Mouse (Mus musculus) limb, embryonic 10.5 days (tissue): ENCODE data around the gene Prickle1. TPM values are rescaled to one million over a fixed set of nuclear protein-coding genes. Genes with fewer than 3 reads are reported as not detected.

Source experiments
- DNase-seq: peaks from one replicate; pipeline ENCODE4 v3.0.0-alpha.2; 2017; ENCODE audit warnings: low spot score
- H3K27ac ChIP-seq: fragments of 300-500 bp; sonication (generic); 2 replicates; pipeline ENCODE4 v1.5.1; 2016; ENCODE audit warnings: mild to moderate bottlenecking
- H3K27me3 ChIP-seq: fragments of 300-500 bp; sonication (generic); 2 replicates; pipeline ENCODE4 v1.6.1; 2016; ENCODE audit warnings: low read depth, mild to moderate bottlenecking; ENCODE audit not compliant: poor library complexity, severe bottlenecking
- H3K36me3 ChIP-seq: fragments of 300-500 bp; sonication (generic); 2 replicates; pipeline ENCODE4 v1.6.1; 2016; ENCODE audit warnings: mild to moderate bottlenecking, moderate library complexity
- H3K4me1 ChIP-seq: fragments of 300-500 bp; sonication (generic); 2 replicates; pipeline ENCODE4 v1.6.1; 2016
- H3K4me3 ChIP-seq: fragments of 300-500 bp; sonication (generic); 2 replicates; pipeline ENCODE4 v1.5.1; 2016; ENCODE audit warnings: mild to moderate bottlenecking, moderate library complexity
- H3K9me3 ChIP-seq: fragments of 300-500 bp; sonication (generic); replicated peaks from 2 replicates; pipeline ENCODE4 v1.6.1; 2016; ENCODE audit warnings: mild to moderate bottlenecking
- WGBS: fragments of 180-500 bp; shearing (Covaris S2); methylation state at CpG from one replicate; pipeline ENCODE4 v1.1.7; 2016; 5-methylcytosine and 5-hydroxymethylcytosine counted together
- polyA plus RNA-seq: library from polyadenylated mRNA; unstranded; fragments of >200 nt; fragmentation: Nextera tagmentation; extraction: Ambion mirVana; gene quantifications from 2 replicates; pipeline ENCODE4 v1.2.1, GENCODE M21; 2016

Prickle1 gene
- polyA plus RNA-seq, 1 experiment from 2014 or later, result 25.7 TPM

GRCm38 (mm10) chr15:93591371-93591770 is 4.3 kb downstream of the Prickle1 start:
- no peak for DNase-seq
- no peaks in the 10 kb centered on the region for H3K9me3 ChIP-seq
- no peaks in the 10 kb centered on the region for H3K27me3 ChIP-seq
- H3K27ac ChIP-seq, result peak overlapping the region; percentile 79
- peaks cover 8% of the 10 kb centered on the region for H3K36me3 ChIP-seq
- H3K4me1 ChIP-seq, result peaks cover 74% of the 10 kb centered on the region
- peak overlapping the region; percentile 38 for H3K4me3 ChIP-seq
- 40% methylated on average over 7 of the region's 7 CpGs for WGBS

GRCm38 (mm10) chr15:93588401-93588800 is 7.3 kb downstream of the Prickle1 start:
- 91% methylated on average over 6 of the region's 6 CpGs for WGBS
- no peak for DNase-seq
- Histone ChIP-seq H3K27me3 (no peaks in the 10 kb centered on the region), H3K36me3 (peaks cover 30% of the 10 kb centered on the region), H3K9me3 (no peaks in the 10 kb centered on the region), H3K4me1 (peaks cover 55% of the 10 kb centered on the region), H3K4me3 (no peak overlapping the region), H3K27ac (no peak overlapping the region)

GRCm38 (mm10) chr15:93587660-93588059 is 8.0 kb downstream of the Prickle1 start:
- Histone ChIP-seq H3K4me1 (peaks cover 48% of the 10 kb centered on the region), H3K9me3 (no peaks in the 10 kb centered on the region), H3K36me3 (peaks cover 30% of the 10 kb centered on the region), H3K27ac (no peak overlapping the region), H3K4me3 (no peak overlapping the region), H3K27me3 (no peaks in the 10 kb centered on the region)
- 80% methylated on average over 8 of the region's 8 CpGs for WGBS
- DNase-seq, result no peak

- Histone ChIP-seq H3K4me3 (no peak overlapping the region), H3K4me1 (peaks cover 11% of the 10 kb centered on the region), H3K27ac (no peak overlapping the region), H3K36me3 (peaks cover 52% of the 10 kb centered on the region), H3K9me3 (0 out of 2 replicates have a peak, but pooled peaks cover 1% of the 10 kb centered on the region), H3K27me3 (no peaks in the 10 kb centered on the region)
- DNase-seq, result no peak
- WGBS, result 92% methylated on average over 11 of the region's 11 CpGs
Measured at GRCm38 (mm10) chr15:93583051-93583450, 12.6 kb downstream of the Prickle1 start.

GRCm38 (mm10) chr15:93581736-93582135 is 14.0 kb downstream of the Prickle1 start:
- H3K36me3 ChIP-seq, result peaks cover 53% of the 10 kb centered on the region
- 0 out of 2 replicates have a peak, but pooled peaks cover 4% of the 10 kb centered on the region for H3K9me3 ChIP-seq
- WGBS, result 86% methylated on average over 8 of the region's 8 CpGs
- H3K27ac ChIP-seq, result no peak overlapping the region
- H3K4me3 ChIP-seq, result no peak overlapping the region
- no peak for DNase-seq
- H3K27me3 ChIP-seq, result no peaks in the 10 kb centered on the region
- peaks cover 5% of the 10 kb centered on the region for H3K4me1 ChIP-seq

- Histone ChIP-seq H3K27me3 (no peaks in the 10 kb centered on the region), H3K36me3 (peaks cover 45% of the 10 kb centered on the region), H3K9me3 (0 out of 2 replicates have a peak, but pooled peaks cover 4% of the 10 kb centered on the region), H3K4me1 (peaks cover 22% of the 10 kb centered on the region), H3K27ac (no peak overlapping the region), H3K4me3 (no peak overlapping the region)
- no peak for DNase-seq
- WGBS, result 56% methylated on average over 9 of the region's 9 CpGs
Measured at GRCm38 (mm10) chr15:93579899-93580298, 15.8 kb downstream of the Prickle1 start.

- no peak for DNase-seq
- 96% methylated on average over 9 of the region's 9 CpGs for WGBS
- H3K27ac ChIP-seq, result no peak overlapping the region
- H3K4me1 ChIP-seq, result peaks cover 22% of the 10 kb centered on the region
- peaks cover 44% of the 10 kb centered on the region for H3K36me3 ChIP-seq
- 0 out of 2 replicates have a peak, but pooled peaks cover 4% of the 10 kb centered on the region for H3K9me3 ChIP-seq
- H3K4me3 ChIP-seq, result no peak overlapping the region
- no peaks in the 10 kb centered on the region for H3K27me3 ChIP-seq
Measured at GRCm38 (mm10) chr15:93579100-93579499, 16.6 kb downstream of the Prickle1 start.

- Histone ChIP-seq H3K9me3 (0 out of 2 replicates have a peak, but pooled peaks cover 4% of the 10 kb centered on the region), H3K27me3 (no peaks in the 10 kb centered on the region), H3K36me3 (peaks cover 52% of the 10 kb centered on the region), H3K4me3 (no peak overlapping the region), H3K4me1 (peaks cover 22% of the 10 kb centered on the region), H3K27ac (peak overlapping the region; percentile 61)
- peak; percentile 71 for DNase-seq
- 34% methylated on average over 9 of the region's 9 CpGs for WGBS
Measured at GRCm38 (mm10) chr15:93576361-93576760, 19.3 kb downstream of the Prickle1 start.

- Histone ChIP-seq H3K27ac (peak overlapping the region; percentile 61), H3K4me1 (peaks cover 25% of the 10 kb centered on the region), H3K27me3 (no peaks in the 10 kb centered on the region)
Measured at GRCm38 (mm10) chr15:93575884-93576283, 19.8 kb downstream of the Prickle1 start.

GRCm38 (mm10) chr15:93572889-93573288 is 22.8 kb downstream of the Prickle1 start:
- H3K4me1 ChIP-seq, result peaks cover 51% of the 10 kb centered on the region
- H3K27me3 ChIP-seq, result no peaks in the 10 kb centered on the region
- no peak overlapping the region for H3K4me3 ChIP-seq
- no peak overlapping the region for H3K27ac ChIP-seq
- H3K9me3 ChIP-seq, result 0 out of 2 replicates have a peak, but pooled peaks cover under 1% of the 10 kb centered on the region
- H3K36me3 ChIP-seq, result peaks cover 34% of the 10 kb centered on the region
- 94% methylated on average over 10 of the region's 10 CpGs for WGBS
- DNase-seq, result no peak

More at GRCm38 (mm10) chr15:93575884-93576283, 19.8 kb downstream of the Prickle1 start:
- H3K4me3 ChIP-seq, result no peak overlapping the region
- 0 out of 2 replicates have a peak, but pooled peaks cover 4% of the 10 kb centered on the region for H3K9me3 ChIP-seq
- H3K36me3 ChIP-seq, result peaks cover 52% of the 10 kb centered on the region
- WGBS, result 10% methylated on average over 5 of the region's 5 CpGs
- DNase-seq, result peak; percentile 83

GRCm38 (mm10) chr15:93570881-93571495 is 24.7 kb downstream of the Prickle1 start:
- Histone ChIP-seq H3K27me3 (no peaks in the 10 kb centered on the region), H3K36me3 (peaks cover 27% of the 10 kb centered on the region), H3K27ac (no peak overlapping the region), H3K4me1 (peaks cover 59% of the 10 kb centered on the region), H3K4me3 (no peak overlapping the region), H3K9me3 (no peaks in the 10 kb centered on the region)
- 58% methylated on average over 11 of the region's 11 CpGs for WGBS
- no peak for DNase-seq

- WGBS, result 30% methylated on average over 3 of the region's 3 CpGs
- peak; percentile 48 for DNase-seq
- H3K9me3 ChIP-seq, result no peaks in the 10 kb centered on the region
- H3K27me3 ChIP-seq, result no peaks in the 10 kb centered on the region
- peaks cover 52% of the 10 kb centered on the region for H3K4me1 ChIP-seq
- H3K4me3 ChIP-seq, result no peak overlapping the region
- peaks cover 25% of the 10 kb centered on the region for H3K36me3 ChIP-seq
- H3K27ac ChIP-seq, result no peak overlapping the region
Measured at GRCm38 (mm10) chr15:93568911-93569310, 26.8 kb downstream of the Prickle1 start.

- H3K27me3 ChIP-seq, result no peaks in the 10 kb centered on the region
- H3K36me3 ChIP-seq, result peaks cover 15% of the 10 kb centered on the region
- peak overlapping the region; percentile 61; the same call in 1 of the 2 replicates for H3K27ac ChIP-seq
- peaks cover 58% of the 10 kb centered on the region for H3K4me1 ChIP-seq
- no peak overlapping the region for H3K4me3 ChIP-seq
- DNase-seq, result no peak
- 83% methylated on average over 14 of the region's 14 CpGs for WGBS
- no peaks in the 10 kb centered on the region for H3K9me3 ChIP-seq
Measured at GRCm38 (mm10) chr15:93567546-93568307, 28.0 kb downstream of the Prickle1 start.
